Mouse (Mus musculus) cerebellum, adult (tissue): ENCODE measurements around the gene Sdhaf2.
"Not testable (repeated sequence)": the region's sequence is repeated elsewhere in the genome, so short reads cannot be mapped to it uniquely, and the experiment has no call there.

Experiments
- ATAC-seq: cut with Nextera tagmentation; 2 replicates; pipeline ENCODE4 v1.9.2; 2017; ENCODE audit warnings: mild to moderate bottlenecking, moderate library complexity, mixed read lengths; ENCODE audit not compliant: insufficient number of reproducible peaks, low FRiP score, low TSS enrichment

Gene Sdhaf2

GRCm38 (mm10) chr19:10525910-10526309 is at the start of gene Sdhaf2:
Sdhaf2 (minus strand) TSS chr19:10526142.
- 0 out of 2 replicates have a peak, but pooled peaks have one; percentile 16 for ATAC-seq

DNA sequence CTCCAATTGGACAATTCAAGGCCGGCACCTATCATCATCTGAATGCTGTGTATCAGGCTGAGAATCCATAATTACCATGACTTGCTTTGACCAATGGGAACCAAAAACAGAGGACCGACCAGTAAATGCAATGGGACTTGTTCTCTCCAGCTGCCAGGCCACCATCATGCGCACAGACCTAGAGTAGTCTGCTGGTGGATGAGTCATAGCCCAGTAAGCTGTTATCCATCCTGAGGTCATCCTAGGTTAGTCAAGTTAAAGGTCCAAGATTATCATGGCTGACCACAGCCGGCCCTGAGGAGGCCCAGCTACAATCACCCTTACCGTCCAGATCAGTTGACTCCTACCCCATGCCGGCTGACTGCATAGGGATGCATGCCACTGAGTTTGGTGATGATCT is 43.7 kb upstream of the Sdhaf2 start:
- ATAC-seq, result no peak

DNA sequence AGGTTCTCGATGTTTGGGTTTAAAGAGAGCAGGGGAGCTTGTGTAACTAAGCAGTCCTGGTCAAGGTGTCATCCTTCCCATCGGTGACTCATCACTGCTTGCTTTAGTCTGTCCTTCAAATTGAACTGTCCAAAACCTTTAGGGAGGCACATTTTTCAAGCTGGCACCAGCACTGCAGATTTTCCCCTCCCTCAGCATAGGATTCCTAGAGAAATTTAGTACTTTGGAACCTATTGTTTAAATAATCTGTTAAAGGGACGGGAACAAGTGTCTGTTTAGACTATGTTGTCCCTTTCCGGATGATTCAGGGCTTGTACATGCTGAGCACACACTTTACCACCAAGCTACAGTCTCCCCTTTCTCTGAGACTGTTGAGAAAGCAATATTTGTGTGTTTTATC is 39.3 kb upstream of the Sdhaf2 start:
- ATAC-seq, result no peak

DNA sequence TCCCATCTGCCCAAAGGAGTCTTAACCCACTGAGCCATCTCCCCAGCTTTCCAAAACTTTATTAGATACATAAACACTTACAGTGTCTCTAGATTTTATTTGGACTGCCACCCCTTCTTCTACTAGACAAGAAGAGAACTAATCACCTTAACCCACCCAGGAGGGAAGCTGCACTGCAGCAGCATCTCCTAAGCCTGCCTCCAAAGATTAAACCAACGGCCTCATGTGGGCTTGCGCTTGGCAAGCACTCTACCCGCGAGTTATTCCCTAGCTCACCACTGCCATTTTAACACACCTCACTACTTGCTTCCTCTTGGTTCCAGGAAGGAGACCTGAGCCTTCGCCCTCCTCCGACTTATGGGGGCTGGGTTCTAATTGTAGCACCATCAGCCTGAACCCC is 38.3 kb upstream of the Sdhaf2 start:
- no peak for ATAC-seq

DNA sequence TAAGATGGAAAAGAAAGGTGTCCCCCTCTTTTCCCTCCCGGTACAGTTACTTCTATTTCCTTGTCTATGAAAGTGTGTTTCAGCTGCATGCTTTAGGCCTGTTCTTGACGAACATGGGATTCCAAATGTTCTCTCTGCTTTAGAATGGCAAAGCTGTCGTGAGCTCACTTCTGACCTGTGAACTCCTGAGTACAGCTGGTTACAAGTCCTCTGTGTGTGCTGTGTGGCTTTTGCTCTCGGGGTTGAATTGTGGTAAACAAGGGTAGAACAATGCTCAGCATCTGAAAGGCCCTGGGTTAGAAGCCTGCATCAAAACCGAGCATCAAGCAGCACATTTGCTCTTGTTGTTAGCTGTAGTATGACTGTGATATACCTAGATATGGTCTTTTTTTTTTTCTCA is 36.4 kb upstream of the Sdhaf2 start:
- no peak for ATAC-seq

DNA sequence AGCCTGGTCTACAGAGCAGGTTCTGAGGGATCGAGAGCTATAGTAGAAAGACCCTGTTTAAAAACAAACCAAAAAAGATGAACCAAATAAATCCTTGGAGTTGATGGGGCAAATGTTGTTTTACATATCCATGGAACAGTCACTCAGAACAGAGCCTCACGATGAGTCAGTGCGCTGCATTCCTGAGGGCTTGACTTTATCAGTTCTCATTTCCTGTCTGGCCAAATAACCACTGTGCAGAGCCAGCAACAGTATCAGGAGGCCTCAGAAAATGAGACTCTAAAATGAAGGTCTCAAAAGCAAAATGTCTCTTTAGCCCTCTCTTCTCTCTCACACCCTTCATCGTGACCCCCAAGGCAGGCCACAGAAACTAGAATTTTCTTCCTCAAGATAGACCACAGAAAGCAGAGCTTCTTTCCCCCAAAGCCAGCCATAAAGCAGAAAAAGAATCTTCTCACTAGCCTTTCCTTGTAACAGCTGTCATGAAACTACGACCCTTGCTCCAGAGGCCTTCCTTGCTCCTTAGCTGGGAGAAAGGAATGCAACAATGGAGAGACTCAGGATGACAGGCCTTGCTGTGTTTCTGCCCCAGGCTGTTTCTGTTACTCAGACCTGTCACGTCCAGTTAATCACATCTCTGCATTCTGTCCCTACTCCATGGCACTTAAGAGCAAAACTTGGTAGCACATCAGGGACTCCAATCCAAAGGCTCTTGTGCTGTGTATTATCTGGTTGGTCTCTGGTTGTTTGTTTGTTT is 35.8 kb upstream of the Sdhaf2 start:
- no peak for ATAC-seq

DNA sequence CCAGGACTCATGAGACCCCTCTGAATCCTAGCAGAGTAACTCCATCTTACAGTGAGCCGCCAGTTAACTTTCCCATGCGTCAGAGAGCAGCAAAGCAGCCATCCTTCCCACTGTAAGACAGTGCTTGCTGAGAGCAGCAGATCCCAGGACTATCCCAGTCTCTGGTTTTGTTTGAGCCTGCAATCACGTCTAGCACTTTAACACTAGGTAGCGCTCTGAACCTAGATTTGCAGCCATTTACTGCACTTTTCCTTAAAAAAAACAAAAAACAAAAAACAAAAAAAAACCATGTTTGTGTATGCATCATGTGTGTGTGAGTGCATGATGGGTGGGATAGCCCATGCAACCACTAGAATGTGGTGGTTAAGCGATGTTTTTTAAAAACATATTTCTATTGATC is 34.2 kb upstream of the Sdhaf2 start:
- ATAC-seq, result no peak

- not testable (repeated sequence) for ATAC-seq
Observed at GRCm38 (mm10) chr19:10557837-10558375, 32.0 kb upstream of the Sdhaf2 start.

GRCm38 (mm10) chr19:10557430-10557829 is 31.5 kb upstream of the Sdhaf2 start:
- ATAC-seq, result no peak

DNA sequence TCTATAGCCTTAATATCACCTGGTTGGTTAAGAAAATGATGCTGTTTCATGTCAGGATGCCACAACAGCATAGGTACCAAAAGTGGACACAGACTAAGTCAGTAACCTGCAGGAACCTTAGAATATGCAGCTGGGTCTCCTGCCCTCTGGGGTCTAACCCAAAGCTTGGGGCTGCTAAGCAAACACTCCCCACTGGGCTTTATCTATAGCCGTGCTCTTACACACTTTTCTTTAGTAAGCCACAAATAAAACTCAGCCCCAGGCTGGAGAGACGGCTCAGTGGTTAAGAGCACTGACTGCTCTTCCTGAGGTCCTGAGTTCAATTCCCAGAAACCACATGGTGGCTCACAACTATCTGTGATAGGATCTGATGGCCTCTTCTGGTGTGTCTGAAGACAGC is 31.1 kb upstream of the Sdhaf2 start:
- ATAC-seq, result no peak

DNA sequence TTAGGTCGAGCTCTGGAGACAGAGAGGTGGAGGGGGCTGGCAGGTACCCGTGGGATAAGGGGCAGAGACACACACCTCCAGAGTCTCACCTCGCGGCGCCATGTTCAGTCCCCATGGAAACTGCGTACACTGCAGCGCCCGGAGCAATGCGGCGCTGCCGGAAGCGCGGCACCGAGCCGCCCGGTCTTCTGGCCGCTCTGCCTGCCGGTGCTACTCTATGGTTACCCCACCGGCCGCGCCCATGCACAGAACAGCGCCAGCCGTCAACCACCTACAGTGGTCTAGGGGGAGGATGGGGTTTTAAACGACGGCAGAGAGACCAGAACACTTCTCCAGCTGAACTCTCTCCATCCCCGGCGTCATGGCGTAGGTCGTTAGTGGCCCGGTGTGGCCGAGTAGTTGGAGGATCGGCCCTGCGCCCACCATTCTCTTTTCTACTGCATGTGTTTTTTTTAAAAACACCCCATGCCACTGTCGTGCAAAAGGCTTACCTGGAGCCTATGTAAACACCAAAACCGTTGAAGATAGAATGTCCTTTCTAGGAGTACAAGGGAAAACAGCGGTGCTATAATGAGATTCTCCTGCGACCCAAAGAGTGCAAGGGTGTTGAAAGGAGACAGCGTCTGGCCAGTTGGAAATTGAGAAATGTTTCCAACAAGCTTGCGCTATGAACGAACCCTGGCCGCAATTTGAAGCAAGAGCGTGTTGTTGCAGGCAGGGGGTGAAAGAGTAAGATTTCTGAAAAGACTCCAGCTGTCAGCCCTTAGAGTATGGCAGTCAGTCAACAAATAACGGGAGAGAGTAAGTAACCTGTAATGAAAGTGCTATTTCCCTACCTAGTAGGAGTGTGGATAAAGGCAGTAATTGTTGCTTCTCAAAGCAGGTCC is 29.9 kb upstream of the Sdhaf2 start, which contains the start of gene Tmem216:
Gene Tmem216 (minus strand): TSS at position 615 of the 887 bp plus-strand sequence.
- peak; percentile 96 for ATAC-seq

DNA sequence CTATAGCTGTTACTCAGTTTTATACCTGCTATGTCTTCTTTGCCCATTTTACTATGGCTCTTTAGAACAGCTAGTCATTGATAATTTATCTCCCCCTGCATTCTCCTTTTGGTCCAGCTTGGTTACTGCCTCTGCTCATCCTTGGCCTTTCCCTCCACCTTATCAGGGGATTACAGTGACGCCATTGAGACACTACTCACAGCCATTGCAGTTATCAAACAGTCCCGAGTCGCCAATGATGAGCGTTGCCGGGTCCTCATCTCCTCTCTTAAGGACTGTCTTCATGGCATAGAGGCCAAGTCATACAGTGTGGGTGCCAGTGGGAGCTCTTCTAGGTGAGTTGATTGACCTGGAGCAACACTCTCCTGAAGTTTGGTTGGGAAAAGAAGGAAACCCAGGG is 13.5 kb upstream of the Sdhaf2 start:
- no peak for ATAC-seq

GRCm38 (mm10) chr19:10530082-10530481 is 4.1 kb upstream of the Sdhaf2 start:
- ATAC-seq, result no peak

DNA sequence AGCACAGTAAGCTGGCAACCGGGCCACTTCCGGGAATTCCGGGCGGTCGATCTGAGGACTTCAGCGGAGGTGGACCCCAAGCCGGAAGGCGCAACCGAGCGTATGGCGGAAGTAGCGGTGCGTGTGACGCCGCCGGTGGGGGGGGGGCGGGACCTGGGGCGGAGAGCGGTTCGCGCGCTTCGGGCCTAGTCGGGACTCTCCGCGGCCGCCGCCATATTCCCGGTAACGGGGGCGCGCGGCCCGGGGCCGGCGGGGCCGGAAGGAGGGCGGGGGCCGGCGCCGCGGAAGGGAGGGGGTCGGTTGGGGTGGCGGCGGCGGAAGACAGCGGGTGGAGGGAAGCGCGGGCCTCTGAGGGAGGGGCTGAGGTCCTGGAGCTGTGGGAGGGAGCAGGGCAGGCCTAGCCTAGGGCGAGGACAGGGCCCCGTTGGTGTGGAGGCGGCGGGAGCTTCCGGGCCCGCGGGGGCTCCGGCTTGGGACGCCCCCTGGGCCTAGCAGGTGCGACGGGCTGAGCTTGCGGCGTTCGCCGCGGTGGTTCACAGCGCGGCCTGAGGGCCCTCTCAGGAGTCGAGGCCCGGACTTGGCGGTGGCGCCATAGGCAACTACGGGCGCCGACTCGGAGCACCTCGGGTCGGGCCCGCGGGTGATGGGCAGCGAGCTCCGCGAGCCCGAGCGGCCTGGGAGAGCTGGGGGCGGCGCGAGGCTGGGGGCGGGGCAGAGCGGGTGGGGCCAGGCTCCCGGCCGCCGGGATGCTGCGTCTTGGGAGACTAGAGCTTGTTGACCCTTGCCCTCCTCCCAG is 638 bp downstream of the Sdhaf2 start, which contains the start of gene Cpsf7:
Gene Cpsf7 (plus strand): TSS at position 161 of the 796 bp plus-strand sequence.
- peak; percentile 93 for ATAC-seq

- no peak for ATAC-seq
Observed at GRCm38 (mm10) chr19:10524784-10525105, 1.2 kb downstream of the Sdhaf2 start.

- no peak for ATAC-seq
Observed at GRCm38 (mm10) chr19:10523483-10524080, 2.4 kb downstream of the Sdhaf2 start.

GRCm38 (mm10) chr19:10521926-10522325 is 4.0 kb downstream of the Sdhaf2 start:
- no peak for ATAC-seq

GRCm38 (mm10) chr19:10520355-10520754 is 5.6 kb downstream of the Sdhaf2 start:
- no peak for ATAC-seq

- no peak for ATAC-seq
Observed at GRCm38 (mm10) chr19:10510759-10511330, 15.1 kb downstream of the Sdhaf2 start.

- ATAC-seq, result no peak
Observed at GRCm38 (mm10) chr19:10502571-10502970, 23.4 kb downstream of the Sdhaf2 start.
